Mouse (Mus musculus) megakaryocyte, adult 5-6 weeks (primary cell): ENCODE measurements around the gene Abcc12. TPM values are rescaled to one million over a fixed set of nuclear protein-coding genes. Genes with fewer than 3 reads are reported as not detected.

Experiments
- ATAC-seq: 2 replicates; pipeline ENCODE4 v1.8.0; 2016; ENCODE audit warnings: mild to moderate bottlenecking, inconsistent platforms; ENCODE audit not compliant: poor library complexity, severe bottlenecking
- total RNA-seq, 2 experiments: library from RNA; stranded (forward) in 1 of 2; stranded (reverse) in 1 of 2; fragments of 153-499, 151-499 nt in 1 of 2; fragments of 221-1000, 200-1000 nt in 1 of 2; gene quantifications; 2 replicates each; pipeline versions ENCODE4 v1.2.3 to v1.2.4; 2015 to 2017

The Abcc12 gene
- total RNA-seq, 2 experiments from 2014 or later: not detected

DNA sequence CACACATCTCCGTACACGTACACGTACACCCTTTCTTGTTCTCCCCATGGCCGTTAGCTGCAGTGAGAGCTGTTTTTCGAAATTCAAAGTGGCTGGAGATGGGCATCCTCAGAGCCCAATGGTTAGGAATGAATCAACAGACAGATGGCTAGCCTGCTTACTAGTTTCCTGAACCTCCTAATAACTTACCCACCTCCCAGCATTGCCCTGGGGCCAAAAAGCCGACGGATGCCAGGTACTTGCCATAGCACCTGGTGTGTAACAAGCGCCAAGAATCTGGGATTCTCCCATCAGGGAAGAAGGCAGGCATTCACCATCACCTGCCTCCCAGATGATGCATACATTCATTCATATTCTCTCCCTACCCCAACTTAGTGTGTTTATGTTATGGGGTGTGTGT is 53.7 kb downstream of the Abcc12 start:
- no peak for ATAC-seq

DNA sequence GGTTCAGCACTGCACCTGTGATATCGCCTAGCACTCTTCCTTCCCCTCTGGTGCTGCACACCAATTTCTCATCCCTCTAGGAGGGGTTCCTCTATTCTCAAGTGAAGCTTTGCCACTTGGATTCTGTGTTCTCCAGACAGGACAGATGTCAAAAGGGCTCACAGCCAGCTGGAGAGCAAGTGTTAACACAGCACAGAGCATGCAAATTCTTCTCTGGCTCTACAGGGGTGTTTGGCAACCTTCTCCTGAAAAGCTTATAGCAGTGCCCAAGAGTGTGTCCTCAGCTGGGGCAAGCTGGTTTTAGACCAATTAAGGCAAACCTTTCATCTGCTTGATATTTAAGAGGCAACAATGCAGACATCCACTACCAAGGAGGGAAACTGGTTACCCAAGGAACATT is 66.3 kb downstream of the Abcc12 start:
- no peak for ATAC-seq

DNA sequence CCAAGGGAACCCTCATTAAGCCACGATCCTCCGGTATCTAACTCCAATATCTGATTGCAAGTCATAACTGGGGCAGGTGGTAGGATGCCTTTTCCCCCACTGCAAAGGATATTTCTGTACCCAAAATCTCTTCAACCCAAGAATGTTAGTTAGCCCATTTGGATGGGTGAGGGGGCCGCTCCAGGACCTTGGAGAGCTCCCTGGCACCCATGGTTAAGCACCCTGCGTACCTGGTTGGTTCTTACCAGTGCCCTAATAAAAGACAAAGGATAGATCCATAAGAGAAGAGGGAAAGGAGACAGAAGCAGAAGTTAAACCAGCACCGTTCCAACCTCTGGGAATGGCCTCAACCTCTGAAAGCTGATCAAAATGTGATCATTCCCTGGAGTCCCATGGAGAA is 67.6 kb downstream of the Abcc12 start:
- no peak for ATAC-seq

DNA sequence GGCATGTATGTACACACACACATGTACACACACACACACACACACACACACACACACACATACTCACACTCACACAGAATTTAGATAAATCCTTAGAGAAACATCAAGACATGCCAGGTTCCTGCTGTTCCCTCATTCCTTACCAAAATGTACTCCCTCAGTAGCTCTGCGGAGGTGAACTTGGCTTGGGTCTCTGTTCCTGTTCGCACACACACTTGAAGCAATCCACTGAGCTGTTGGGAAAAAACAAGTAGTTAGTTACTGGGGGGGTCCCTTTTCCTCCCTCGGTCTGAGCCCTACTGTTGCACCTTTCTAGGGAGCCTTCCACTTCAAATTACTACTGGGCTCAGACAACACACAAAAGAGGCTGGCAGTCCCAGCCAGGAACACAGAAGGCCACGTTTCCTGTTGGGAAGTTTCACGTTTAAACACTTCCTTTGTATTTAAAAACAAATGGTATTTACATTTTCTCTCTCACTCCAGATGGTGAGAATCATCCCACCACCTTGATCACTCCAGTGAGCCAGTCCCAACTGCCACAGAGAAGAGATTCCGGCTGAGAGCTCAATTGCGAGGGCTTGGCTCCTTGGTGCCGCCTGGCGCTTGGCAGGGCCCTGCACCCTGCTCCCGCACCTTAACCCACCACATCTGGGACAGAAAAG is 68.2 kb downstream of the Abcc12 start:
- ATAC-seq: no peak

DNA sequence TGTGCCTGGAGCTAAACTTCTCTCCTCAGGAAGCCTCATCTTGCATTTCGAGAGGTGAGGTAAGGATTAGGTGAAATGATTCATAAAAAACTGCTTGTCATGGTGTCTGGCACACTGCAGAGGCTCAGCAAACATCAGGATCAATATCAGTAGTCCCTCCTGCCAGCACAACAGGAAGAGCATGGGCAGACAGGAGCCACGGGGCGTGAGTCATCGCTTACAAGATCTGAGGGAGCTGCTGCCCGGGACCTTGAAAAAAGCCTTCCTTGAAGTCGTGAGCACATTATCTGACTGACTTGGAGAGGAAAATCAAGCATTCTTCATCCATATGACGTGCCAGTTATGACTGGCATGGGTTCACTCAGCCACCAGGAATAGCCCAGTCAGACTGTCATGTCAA is 79.1 kb downstream of the Abcc12 start:
- ATAC-seq: no peak

DNA sequence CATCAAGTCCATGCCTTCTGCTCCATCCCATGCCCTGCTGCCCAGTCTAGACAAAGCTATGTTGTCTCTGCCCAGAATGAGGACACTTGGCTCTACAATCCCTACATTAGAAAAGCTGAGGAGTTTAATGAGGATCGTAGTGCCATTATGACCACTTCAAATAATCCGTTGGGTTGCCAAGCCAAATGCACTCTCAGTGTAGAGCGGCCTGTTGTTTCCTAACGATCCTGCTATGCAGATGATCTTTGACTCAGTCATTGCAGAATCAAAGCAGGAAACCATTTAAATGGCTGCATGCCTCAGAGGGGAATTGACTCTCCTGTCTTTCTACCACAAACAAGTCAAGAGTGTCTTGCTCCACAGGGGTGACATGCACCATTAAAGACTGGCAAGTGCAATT is 85.4 kb downstream of the Abcc12 start:
- no peak for ATAC-seq

DNA sequence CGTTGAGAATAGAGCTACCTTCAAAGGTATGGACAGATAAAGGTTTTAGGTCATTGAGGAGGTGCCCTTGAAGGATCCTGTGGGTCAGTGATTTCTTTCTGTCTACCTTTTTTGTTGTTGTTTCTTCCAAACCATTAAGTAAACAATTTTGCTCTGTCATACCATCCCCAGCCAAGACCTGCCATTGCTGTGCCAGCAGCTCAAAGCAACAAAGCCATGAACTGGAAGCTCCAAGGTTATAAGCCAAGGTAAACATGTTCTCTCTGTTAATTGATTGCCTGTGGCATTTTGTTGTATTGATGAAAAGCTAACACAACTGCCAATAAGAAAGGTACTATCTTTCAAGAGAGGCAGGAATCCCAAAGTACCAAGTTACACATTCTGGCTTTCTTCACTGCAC is 86.6 kb downstream of the Abcc12 start:
- ATAC-seq: no peak

DNA sequence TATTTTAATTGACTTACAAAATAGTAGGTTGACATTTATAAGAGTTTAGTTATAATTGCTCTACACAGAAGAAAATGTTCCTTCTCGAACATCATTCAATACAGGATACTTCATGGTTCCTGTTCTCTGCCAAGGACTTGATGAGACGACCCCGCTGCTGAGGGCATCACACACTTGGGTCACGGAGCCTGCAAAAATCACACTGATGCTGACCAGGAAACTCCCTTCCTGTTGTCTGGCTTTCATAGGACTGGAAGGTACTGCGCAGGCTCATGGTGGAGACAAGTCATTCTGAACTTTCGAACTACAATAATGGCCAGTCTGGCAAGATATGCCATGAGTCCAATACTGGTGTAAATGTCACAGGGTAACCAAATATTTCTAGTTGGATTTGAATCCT is 95.1 kb downstream of the Abcc12 start:
- ATAC-seq: no peak

DNA sequence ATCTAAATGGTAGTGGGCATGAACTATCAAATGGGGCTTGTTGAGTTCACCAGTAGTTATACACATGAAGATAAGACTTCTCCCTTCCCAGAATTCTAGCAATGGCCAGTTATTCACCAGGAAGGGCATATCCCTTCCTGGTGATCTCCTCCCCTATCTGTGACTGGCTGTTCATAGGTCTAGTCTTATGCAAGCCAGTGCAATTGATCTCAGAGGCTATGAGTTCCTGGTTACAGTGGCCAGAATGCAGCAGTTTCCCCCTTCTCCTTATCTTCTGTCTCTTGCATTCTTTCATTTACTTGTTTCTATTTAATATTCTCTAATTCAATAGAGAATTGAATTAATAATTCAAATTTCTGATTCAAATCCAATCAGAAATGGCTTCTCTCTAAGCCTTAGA is 96.2 kb downstream of the Abcc12 start:
- no peak for ATAC-seq

DNA sequence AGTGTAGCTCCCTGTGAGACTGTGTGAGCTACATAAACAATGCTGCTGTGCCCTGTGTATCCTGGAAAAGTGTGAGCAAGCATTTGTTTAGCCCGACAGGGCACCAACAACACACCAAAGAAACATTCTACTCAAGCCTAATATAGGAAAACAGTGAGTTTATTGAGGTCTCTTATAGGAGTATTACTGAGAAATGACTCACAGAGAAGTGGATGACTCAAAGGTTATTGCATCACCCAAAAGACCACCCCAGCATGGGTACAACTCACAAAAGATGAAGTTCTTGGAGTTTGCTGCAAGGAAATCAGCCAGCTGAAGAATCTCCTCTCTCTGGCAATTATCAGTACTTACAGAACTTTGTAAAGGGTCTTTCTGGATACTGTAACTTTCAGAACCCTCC is 98.4 kb downstream of the Abcc12 start:
- ATAC-seq: no peak

DNA sequence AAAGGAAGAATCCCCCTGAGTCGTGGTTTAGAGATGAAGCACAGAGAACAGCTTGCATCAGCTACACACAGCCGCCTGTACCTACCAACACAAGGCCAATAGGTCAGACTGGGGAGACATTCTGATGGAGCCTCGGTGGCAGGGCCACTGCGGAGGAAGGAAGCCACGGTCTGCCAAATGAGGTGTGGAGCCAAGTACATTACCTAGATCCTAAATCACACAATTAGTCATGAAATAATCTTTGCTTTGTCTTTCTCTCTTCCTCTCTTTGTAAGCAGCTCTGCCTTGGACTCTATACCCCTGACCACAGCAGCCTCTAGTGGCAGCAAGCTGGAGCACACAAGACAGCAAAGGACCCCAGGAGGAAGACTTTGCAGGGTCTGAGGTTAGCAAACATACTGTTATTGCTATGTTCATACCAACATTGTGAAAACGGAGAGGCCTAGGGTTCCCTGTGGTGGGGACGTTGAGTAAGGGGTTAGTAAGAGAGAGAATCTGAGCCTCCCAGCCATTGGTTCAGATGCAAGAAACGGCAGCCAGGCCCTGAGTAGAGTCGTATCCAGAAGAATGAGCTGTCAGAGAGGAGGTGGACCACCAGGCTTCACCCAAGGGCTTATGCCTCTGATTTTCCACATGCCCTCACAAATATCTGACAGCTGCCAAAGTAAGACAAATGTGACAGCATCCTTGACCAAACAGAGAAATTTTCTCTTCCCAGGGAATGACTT is 104.6 kb downstream of the Abcc12 start:
- ATAC-seq: no peak

DNA sequence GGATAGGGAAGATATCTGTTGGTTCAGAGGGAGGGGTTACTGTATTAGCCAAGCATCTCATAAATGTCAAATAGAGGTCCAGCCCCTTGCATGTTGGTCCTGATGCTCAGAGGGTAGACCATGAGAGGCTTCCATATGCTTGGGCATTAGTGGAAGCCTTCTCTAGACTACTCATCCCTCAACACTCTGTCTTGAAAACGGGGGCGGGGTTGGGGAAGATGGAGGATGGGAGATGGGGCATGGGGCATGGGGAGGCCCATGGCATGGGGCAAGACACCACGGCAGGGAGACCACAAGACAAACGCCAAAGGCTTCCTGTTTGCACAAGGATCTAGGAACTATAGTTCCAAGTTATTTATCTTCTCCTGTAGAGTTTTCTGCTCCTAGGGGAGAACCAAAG is 106.0 kb downstream of the Abcc12 start:
- no peak for ATAC-seq

DNA sequence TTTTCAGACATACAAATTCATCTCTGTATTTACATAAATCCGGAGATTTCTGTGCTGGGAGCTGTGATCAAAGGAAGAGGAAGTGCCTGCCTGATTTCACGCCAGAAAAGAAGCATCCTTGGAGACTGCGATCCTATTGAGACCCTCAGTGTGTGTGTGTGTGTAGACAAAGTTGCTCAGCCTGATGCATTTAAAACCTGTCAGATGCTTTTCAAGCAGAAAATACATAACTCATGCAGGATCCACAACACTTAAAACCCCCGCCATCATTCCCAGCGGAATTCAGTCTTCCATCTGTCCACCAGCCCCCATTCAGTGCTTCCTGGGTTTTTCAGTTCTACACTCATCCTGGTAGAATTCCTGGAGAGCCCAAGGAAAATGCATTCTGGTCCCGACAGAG is 107.4 kb downstream of the Abcc12 start:
- no peak for ATAC-seq

DNA sequence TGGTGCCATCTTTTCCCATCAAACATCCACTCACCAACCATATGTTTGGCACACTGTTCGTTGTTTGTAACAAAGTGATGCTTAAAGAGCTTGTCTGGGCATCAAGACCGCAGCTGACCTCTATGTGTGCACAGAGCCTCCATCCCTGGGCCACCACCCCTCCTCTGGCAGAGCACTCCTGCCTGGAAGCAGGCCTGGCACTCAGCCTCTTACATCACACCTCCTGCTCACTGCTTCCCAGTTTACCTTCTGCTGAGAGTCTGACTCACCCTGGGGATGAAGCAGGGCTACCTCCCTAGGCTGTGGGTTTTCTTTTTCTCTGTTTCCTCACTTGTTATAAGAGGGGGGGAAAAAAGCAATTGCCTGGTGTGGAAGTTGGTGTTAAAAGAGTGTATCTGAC is 109.8 kb downstream of the Abcc12 start:
- no peak for ATAC-seq

DNA sequence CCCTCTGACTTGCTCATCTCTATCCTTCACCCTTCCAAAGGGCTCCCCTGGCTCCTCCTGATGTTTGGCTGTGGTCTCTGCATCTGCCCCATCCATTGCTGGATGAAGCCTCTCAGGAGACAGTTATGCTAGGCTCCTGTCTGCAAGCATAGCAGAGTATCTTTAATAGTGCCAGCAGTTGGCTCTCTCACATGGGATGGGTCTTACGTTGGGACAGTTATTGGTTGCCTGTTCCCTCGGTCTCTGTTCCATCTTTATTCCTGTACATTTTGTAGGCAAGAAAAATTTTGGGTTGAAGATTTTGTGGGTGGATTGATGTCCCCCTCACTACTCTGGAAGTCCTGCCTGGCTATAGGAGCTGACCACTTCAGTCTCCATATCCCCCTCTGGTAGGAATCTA is 117.3 kb downstream of the Abcc12 start:
- no peak for ATAC-seq

DNA sequence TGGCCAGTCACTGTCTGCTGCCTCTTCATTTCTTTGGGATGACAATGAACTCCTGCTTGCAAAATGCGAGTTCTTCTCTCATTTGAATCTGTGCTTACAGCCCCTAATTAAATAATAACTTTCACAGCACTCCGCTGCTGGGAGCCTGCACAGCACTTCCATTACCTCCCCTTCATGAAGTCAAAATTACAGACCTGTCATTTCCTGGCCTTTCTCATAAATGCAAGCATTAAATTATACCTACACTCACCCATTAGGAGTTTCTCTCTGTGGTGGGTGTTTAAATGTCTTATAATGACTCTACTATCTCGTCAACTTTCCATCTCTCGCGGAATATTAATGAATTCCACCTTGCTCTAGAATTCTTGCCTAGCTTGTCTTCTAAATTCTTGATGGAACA is 120.1 kb downstream of the Abcc12 start:
- no peak for ATAC-seq

DNA sequence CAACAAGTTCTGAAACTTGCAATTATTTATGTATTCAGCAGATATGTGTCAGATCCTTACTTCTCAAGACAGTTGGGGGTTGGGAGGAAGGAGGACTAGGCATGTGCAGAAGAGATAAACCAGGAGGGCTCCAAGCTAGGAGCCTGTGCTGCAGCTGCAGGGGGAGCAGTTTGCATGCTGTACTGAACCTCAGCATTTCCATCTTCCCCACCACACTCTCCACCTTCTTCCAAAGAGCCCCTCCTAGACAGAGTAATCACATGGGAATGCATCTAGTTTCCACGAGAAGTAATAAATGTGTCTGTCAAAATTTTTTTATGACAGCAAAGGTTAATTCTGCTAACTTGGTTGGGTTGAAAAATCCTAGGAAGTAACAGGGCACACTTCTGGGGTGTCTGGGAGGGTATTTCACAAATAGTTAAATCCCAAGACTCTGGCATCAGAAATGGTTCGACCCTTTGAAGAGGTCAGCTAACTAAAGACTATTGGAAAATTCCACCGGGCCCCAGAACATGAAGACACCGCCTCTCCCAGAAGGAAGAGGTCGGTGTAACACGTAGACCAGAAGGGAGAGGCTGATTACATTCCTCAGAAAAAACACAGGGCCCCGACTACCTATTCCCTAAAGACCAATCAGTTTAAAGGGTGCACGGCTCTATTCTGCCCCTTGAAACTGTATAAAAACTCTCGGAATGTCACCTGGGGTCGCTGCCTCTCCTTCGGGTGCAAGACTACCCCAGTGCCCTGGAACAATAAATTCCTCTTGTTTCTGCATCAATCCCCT is 126.6 kb downstream of the Abcc12 start:
- no peak for ATAC-seq

DNA sequence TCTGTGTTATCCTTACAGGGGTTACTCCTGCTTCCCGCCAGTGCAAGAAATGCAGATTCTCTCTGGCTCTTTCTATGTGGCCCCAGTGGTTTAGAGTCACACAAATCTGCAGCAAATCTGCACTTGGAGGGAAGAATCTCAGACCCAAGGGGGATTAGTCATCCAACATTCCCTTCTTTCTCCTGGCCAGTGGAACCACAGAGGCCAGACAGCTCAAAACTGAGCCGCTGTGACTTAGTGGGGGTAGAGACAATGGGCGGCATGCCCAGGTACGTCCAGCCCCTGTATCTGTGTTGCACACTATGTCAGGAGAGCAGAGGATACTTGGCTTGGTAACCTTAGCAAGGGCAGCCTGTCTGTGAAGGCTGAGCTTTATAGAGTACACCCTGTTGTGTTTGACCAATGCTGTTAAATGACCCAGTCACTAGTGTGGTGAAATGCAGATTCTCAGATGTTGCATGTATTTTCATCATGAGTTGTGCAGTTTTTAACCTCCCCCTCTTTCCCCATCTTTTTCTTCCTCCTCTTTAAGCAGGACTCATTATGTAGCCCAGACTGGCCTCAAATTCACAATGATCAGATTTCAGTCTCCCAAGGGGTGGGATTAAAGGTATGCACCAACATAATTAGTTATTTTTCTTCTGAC is 130.5 kb downstream of the Abcc12 start:
- ATAC-seq: no peak

DNA sequence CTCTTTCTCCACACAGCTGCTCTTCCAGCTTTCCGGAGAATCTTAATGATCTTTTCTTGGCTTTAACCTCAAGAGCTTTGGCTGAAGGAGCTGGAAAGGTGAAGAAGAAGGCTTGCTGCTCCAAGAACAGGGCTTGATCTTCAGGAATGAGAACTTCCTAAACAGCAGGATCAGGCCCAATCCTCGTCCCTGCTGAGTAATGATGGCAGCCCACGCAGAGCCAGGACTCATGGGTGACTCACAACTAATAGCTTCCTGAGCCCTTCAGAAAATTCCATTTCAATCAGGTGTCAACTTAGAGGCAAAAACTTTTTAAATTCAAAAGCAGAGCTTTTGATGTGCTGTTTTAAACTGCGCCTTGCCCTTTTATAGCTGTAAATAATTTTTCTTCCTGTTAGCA is 135.0 kb downstream of the Abcc12 start:
- ATAC-seq: no peak

DNA sequence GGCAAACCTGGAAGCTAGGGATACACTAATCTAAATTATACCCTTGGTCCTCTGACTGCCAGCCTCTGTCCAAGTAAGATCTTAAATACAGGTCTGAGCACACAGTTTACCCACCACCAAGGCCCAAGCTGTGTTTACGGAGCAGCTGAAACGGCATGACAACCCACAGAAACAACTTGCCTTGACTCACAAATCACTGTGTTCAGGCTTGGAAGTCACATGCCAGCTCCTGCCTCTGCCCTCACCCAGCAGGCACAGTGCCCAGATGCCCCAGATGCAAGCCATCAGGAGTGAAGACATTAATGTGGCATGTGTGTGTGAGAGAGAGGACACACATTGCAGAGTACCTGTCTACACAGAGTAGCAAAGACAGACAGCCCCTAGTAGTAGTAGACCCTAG is 136.7 kb downstream of the Abcc12 start:
- ATAC-seq: no peak

DNA sequence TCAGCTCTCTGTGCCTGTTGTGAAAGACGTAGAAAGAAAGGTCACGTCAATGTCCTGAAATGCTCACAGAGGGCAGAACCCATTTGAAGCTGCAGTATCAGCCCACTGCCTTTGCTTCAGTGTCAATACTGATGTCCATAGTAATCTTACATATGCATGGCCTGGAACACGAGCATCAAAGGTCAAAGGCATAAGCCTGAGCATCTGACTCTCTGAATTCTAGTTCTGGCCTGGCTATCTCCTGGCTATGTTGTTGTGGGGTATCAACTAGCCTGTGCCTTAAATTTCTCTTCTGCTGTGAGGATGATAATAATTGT is 141.5 kb downstream of the Abcc12 start:
- ATAC-seq: no peak
